Mouse (Mus musculus): ENCODE measurements around the gene Adk. TPM values are rescaled to one million over a fixed set of nuclear protein-coding genes. Genes with fewer than 3 reads are reported as not detected.

Adk gene
- total and polyA plus RNA-seq, 3 experiments = 69.0 to 479 (median 102) TPM

DNA sequence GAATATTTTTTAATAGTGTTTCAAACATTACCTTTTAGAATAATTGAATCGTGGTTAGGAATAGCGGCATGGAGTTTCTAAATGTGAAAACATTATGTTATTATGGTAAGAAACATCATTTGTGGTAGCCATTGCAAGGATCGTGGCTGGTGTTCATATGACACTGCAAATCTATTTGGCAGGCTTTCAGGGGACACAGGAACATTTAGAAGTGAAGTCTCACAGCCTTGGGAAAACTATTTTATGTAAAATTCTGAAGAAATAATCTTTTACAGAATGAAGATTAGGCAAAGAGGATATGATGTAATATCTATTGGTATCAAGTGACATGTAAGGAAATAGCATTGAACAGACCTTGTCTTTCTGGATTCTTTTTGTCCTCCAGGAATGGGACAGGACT, 262.1 kb downstream of the Adk start:
- Histone ChIP-seq H3K4me3 (ENCODE audit: control insufficient read depth in 1 of 2, insufficient read depth in 1 of 2, low read depth in 2 of 2, low read length in 2 of 2) (no peak overlapping the region), H3K9me3 (replicated peaks; ENCODE audit: insufficient read depth, low read length) (no peaks in the 10 kb centered on the region; the same call in 1 of the 2 replicates), H3K9ac (ENCODE audit: control insufficient read depth, low read depth, low read length, poor library complexity, severe bottlenecking) (no peak overlapping the region), H3K27ac (ENCODE audit: control insufficient read depth, low read depth, low read length) (no peak overlapping the region), H3K27me3 (ENCODE audit: control insufficient read depth in 1 of 2, insufficient read depth in 2 of 2, low read length in 2 of 2) (no peaks in the 10 kb centered on the region), H3K4me1 (ENCODE audit: control insufficient read depth in 1 of 2, insufficient read depth in 2 of 2, low read length in 2 of 2) (peaks cover 0 to 2% of the 10 kb centered on the region in 2 experiments; a peak in 1 of 4 replicates), H3K79me2 (ENCODE audit: control insufficient read depth, insufficient read depth, low read length, poor library complexity) (no peaks in the 10 kb centered on the region), H3K36me3 (ENCODE audit: control insufficient read depth in 1 of 2, insufficient read depth in 2 of 2, low read length in 2 of 2) (peaks cover 2 to 6% of the 10 kb centered on the region in 2 experiments; a peak in 3 of 4 replicates)
- peak; percentile 16 for DNase-seq (ENCODE audit: low read depth, low spot score)
- TF ChIP-seq TAL1 (IDR thresholded peaks at IDR 0.05; ENCODE audit: low read length) (no peak), SMC3 (IDR thresholded peaks at IDR 0.05; ENCODE audit: low read depth, low read length) (no peak), ZMIZ1 (IDR thresholded peaks at IDR 0.05; ENCODE audit: low read depth, low read length) (no peak), ETS1 (IDR thresholded peaks at IDR 0.05; ENCODE audit: low read depth, low read length) (no peak), E2F4 (IDR thresholded peaks at IDR 0.05; ENCODE audit: borderline replicate concordance, low read depth, low read length) (no peak), ELF1 (IDR thresholded peaks at IDR 0.05; ENCODE audit: low read depth, low read length) (no peak), CHD2 (IDR thresholded peaks at IDR 0.05; ENCODE audit: low read length) (no peak), MYB (IDR thresholded peaks at IDR 0.05; ENCODE audit: low read depth, low read length) (no peak)

- Histone ChIP-seq H3K9ac (ENCODE audit: control insufficient read depth, low read depth, low read length, poor library complexity, severe bottlenecking) (no peak overlapping the region), H3K4me3 (ENCODE audit: control insufficient read depth in 1 of 2, insufficient read depth in 1 of 2, low read depth in 2 of 2, low read length in 2 of 2) (no peak overlapping the region), H3K9me3 (replicated peaks; ENCODE audit: insufficient read depth, low read length) (no peaks in the 10 kb centered on the region), H3K79me2 (ENCODE audit: control insufficient read depth, insufficient read depth, low read length, poor library complexity) (no peaks in the 10 kb centered on the region), H3K27me3 (ENCODE audit: control insufficient read depth in 1 of 2, insufficient read depth in 2 of 2, low read length in 2 of 2) (no peaks in the 10 kb centered on the region), H3K4me1 (ENCODE audit: control insufficient read depth in 1 of 2, insufficient read depth in 2 of 2, low read length in 2 of 2) (no peaks in the 10 kb centered on the region), H3K36me3 (ENCODE audit: control insufficient read depth in 1 of 2, insufficient read depth in 2 of 2, low read length in 2 of 2) (no peaks in the 10 kb centered on the region; a peak in 1 of 4 replicates), H3K27ac (ENCODE audit: control insufficient read depth, low read depth, low read length) (no peak overlapping the region)
- DNase-seq (ENCODE audit: low read depth, low spot score) = no peak
- no peak for TF ChIP-seq GABPA (IDR thresholded peaks at IDR 0.05; ENCODE audit: low read depth, low read length)
These were observed 282.5 kb downstream of the Adk start for GRCm38 (mm10) chr14:21334826-21335225.

DNA sequence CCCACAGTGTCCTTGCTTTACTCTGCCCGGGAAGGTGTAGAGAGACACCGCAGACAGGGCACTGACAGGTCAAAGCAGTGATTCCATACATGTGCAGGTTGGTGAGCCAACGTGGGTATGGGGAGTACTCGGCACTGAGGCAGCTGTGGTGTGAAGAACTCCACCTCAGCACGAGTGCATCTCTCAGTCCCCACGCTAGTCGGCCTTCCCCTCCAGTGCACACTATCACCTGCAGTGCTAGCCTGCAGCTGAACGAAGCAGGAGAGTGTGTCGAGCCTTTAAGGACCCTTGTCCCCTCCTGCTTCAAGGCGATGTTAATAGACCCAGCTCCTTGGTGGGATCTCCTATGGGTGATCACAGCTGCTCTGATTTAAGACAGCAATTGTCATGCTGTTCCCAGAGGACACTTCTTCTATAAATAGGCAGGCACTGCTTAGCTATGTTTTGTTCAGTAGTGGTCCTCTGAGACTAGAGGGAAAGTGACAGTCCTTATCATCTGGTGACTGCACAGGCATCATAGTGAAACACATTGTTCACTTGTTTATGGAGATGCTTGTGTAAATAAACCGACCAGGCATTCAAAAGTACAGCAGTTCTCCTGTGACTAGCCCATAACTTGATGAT, 283.4 kb downstream of the Adk start:
- no peak for TF ChIP-seq ELF1 (IDR thresholded peaks at IDR 0.05; ENCODE audit: low read depth, low read length)
- TF ChIP-seq KAT2A (conservative IDR thresholded peaks at IDR 0.05; ENCODE audit: low read depth, low read length) = no peak
- H3K4me1 ChIP-seq (ENCODE audit: control insufficient read depth in 1 of 2, insufficient read depth in 2 of 2, low read length in 2 of 2) = no peaks in the 10 kb centered on the region
- DNase-seq (ENCODE audit: low read depth, low spot score) = no peak
- H3K4me3 ChIP-seq (ENCODE audit: control insufficient read depth in 1 of 2, insufficient read depth in 1 of 2, low read depth in 2 of 2, low read length in 2 of 2) = no peak overlapping the region
- no peak overlapping the region for H3K27ac ChIP-seq (ENCODE audit: control insufficient read depth, low read depth, low read length)
- H3K9me3 ChIP-seq (replicated peaks; ENCODE audit: insufficient read depth, low read length) = no peaks in the 10 kb centered on the region
- no peaks in the 10 kb centered on the region; a peak in 2 of 4 replicates for H3K36me3 ChIP-seq (ENCODE audit: control insufficient read depth in 1 of 2, insufficient read depth in 2 of 2, low read length in 2 of 2)
- no peak overlapping the region for H3K9ac ChIP-seq (ENCODE audit: control insufficient read depth, low read depth, low read length, poor library complexity, severe bottlenecking)
- no peaks in the 10 kb centered on the region for H3K79me2 ChIP-seq (ENCODE audit: control insufficient read depth, insufficient read depth, low read length, poor library complexity)
- H3K27me3 ChIP-seq (ENCODE audit: control insufficient read depth in 1 of 2, insufficient read depth in 2 of 2, low read length in 2 of 2) = no peaks in the 10 kb centered on the region
